Mouse (Mus musculus): ENCODE results near the gene Atp1a1.

The Atp1a1 gene

GRCm38 (mm10) chr3:101552621-101553620, 51.6 kb downstream of the Atp1a1 start:
- no peak for DNase-seq (ENCODE audit: low spot score)

- peak; percentile 31 for DNase-seq (ENCODE audit: low spot score)
These were observed 52.8 kb downstream of the Atp1a1 start for GRCm38 (mm10) chr3:101551457-101552230.

- DNase-seq (ENCODE audit: low spot score) = no peak
These were observed 54.7 kb downstream of the Atp1a1 start for GRCm38 (mm10) chr3:101549749-101550148.

GRCm38 (mm10) chr3:101544116-101544515, 60.4 kb downstream of the Atp1a1 start:
- DNase-seq (ENCODE audit: low spot score) = peak; percentile 63

GRCm38 (mm10) chr3:101541571-101541970, 62.9 kb downstream of the Atp1a1 start:
- DNase-seq (ENCODE audit: low spot score) = no peak

- DNase-seq (ENCODE audit: low spot score) = no peak
These were observed 63.9 kb downstream of the Atp1a1 start for GRCm38 (mm10) chr3:101540568-101540967.

- DNase-seq (ENCODE audit: low spot score) = no peak
These were observed 68.2 kb downstream of the Atp1a1 start for GRCm38 (mm10) chr3:101536322-101536721.

- DNase-seq (ENCODE audit: low spot score) = no peak
These were observed 70.2 kb downstream of the Atp1a1 start for GRCm38 (mm10) chr3:101534311-101534710.

GRCm38 (mm10) chr3:101533373-101533772, 71.1 kb downstream of the Atp1a1 start:
- DNase-seq (ENCODE audit: low spot score) = no peak

GRCm38 (mm10) chr3:101530928-101531327, 73.6 kb downstream of the Atp1a1 start:
- no peak for DNase-seq (ENCODE audit: low spot score)

GRCm38 (mm10) chr3:101528900-101529594, 75.4 kb downstream of the Atp1a1 start:
- no peak for DNase-seq (ENCODE audit: low spot score)

GRCm38 (mm10) chr3:101528157-101528899, 76.2 kb downstream of the Atp1a1 start:
- no peak for DNase-seq (ENCODE audit: low spot score)

- peak; percentile 61 for DNase-seq (ENCODE audit: low spot score)
These were observed 77.9 kb downstream of the Atp1a1 start for GRCm38 (mm10) chr3:101526603-101527002.
